Mouse (Mus musculus): ENCODE data around the gene 1700040F15Rik.
"Not testable (repeated sequence)": the region's sequence is repeated elsewhere in the genome, so short reads cannot be mapped to it uniquely, and the experiment has no call there.

1700040F15Rik gene

GRCm38 (mm10) chrY:61101947-61102346 is at the start of gene 1700040F15Rik:
TSS of gene 1700040F15Rik (plus strand) at chrY:61102247.
- DNase-seq (ENCODE audit: low read depth, low spot score) = not testable (repeated sequence)
